Mouse (Mus musculus) mature B cell (primary cell): Measurements from ENCODE around the gene Medag.

Source experiments
- in situ Hi-C: fragments of 300-500 bp; cut with MboI; formaldehyde crosslinking; loops from 2 replicates; pipeline ENCODE4 v1.14.3; 2019

The Medag gene

GRCm38 (mm10) chr5:149411509-149412193 lies at the start of gene Medag:
TSS of gene Medag (plus strand) at chr5:149411749.
- in situ Hi-C loops = no loop called here

DNA sequence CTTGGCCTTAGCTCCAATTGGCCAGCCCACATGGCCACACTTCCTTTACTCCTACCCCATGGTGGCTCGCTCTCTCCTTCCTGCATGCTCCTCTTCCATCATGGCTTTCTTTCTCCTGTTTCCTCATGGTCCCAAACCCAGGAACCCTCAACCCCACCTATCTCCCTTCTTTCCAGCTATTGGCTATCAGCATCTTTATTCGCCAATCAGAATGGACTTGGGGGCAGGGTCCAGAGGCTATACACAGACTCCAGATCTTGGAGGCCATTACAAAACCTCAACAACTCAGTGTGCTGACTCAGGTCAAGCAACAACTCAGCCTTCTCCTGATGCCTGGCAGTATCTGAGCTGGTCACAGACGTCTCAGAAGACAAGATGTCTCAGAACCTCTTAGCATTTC lies 48.9 kb upstream of the Medag start:
- in situ Hi-C loops = no loop called here

DNA sequence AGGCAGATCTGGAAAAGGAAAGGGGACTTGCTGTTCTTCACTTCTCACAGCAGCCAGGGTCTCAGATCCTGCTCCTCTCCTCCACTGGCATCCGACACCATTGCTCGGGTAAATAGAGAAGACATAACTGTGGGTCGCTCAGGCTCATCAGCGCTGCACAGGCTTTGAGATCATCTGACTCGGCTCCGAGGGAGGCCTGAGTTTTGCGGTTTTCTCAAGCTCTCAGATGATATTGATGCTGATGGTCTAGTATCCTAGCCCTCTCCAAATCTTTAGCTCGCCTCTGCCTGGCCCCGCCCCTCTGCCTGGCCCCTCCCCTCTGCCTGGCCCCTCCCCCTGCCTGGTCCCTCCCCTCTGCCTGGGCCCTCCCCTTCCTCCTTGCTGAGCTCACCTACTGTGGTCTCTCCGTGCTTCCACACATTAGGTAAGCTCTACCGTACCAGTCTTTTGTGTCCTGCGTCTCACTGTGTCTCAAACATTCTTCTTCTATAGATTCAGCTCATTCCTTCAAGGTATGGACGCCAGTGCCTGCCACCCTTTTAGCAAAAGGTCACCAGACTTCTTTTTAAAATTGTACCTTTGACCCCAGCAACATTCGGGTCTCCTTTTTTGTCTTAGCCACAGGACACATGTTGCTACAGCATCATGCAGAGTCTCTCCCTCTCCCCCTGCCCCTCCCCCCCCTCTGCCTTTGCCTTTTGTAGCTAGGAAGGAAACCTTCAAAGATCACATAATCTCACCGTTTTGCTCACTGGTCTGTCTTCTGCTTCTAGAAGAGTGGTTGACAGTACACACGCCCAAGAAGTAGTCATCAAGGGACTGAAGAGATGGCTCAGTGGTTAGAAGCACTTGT lies 47.4 kb upstream of the Medag start:
- in situ Hi-C loops = no loop called here

GRCm38 (mm10) chr5:149367011-149367410 lies 44.5 kb upstream of the Medag start:
- in situ Hi-C loops = no loop called here

GRCm38 (mm10) chr5:149367544-149368466 lies 43.7 kb upstream of the Medag start:
- in situ Hi-C loops = no loop called here

DNA sequence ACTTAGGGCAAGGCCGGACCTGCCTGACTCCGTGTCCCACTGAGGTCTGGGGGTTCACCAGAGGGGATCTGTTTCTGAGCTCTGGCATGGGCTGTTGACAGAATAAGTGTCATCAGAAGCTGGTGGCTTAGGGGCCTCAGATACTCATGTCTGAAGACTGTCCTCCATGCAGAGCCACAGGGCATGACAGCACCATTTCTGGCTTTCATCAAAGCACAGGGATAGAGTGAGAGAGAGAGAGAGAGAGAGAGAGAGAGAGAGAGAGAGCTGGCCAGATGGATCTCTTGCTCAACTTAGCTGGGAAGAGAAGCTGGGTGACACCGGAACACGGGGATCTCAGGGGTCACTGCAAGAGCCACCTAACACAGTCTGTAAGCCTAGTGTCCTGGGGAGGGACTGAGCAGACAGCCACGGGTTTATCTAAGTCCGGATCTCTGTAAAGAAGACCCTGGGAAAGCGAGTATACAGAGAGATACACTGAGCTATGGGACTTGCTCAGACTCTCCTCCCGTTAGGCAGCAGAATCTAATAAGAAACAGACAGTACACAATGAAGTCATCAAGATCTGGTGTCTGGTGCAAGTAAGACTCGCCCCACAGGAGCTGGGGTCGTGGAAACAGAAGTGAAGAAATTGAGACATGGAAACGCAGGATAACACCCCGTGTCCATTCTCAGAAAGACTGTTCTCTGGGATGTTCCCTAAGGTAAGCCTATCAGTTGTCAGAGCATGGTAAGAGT lies 42.8 kb upstream of the Medag start:
- in situ Hi-C loops = no loop called here

GRCm38 (mm10) chr5:149369373-149370035 lies 42.0 kb upstream of the Medag start:
- in situ Hi-C loops = no loop called here

GRCm38 (mm10) chr5:149372018-149372417 lies 39.5 kb upstream of the Medag start:
- in situ Hi-C loops = no loop called here

DNA sequence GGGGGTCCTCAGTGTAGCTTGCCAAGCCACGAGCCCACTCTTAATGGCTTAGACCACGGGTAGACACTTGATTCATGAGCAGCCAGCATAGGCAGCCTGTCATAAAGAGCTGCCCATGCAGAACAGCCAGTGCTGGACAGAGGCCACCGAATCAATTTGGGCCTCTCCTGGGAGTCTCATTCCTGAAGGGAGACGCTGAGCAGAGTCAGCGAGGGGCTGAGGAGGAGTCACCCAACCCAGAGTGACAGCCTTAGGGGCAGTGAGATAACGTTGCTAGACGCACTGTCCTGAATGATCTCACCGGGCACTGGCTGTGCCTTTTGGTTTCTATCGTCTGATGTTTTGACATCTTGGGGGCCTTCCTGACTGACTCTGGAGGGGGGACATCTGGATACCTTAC lies 38.3 kb upstream of the Medag start:
- in situ Hi-C loops = no loop called here

GRCm38 (mm10) chr5:149374026-149374425 lies 37.5 kb upstream of the Medag start:
- in situ Hi-C loops = no loop called here

GRCm38 (mm10) chr5:149375074-149375888 lies 36.3 kb upstream of the Medag start:
- in situ Hi-C loops = no loop called here

DNA sequence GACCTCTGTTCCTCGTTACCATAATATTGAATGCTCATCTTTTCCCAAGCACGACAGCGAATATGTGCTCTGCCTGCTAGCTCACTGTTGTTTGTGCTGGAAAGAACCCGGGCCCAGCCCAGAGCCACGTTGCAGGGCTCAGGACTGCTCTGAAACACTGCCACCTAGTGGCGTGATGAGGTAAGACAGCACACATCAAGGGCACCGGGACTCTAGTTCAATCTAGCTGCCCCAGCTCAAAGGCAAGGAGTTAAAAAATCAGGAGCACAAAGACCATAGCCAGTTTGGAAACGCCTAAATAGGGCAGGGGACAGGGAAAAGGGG lies 35.7 kb upstream of the Medag start:
- in situ Hi-C loops = no loop called here

GRCm38 (mm10) chr5:149376367-149376766 lies 35.2 kb upstream of the Medag start:
- in situ Hi-C loops = no loop called here

- in situ Hi-C loops = no loop called here
These were observed 34.3 kb upstream of the Medag start for GRCm38 (mm10) chr5:149377253-149377652.

DNA sequence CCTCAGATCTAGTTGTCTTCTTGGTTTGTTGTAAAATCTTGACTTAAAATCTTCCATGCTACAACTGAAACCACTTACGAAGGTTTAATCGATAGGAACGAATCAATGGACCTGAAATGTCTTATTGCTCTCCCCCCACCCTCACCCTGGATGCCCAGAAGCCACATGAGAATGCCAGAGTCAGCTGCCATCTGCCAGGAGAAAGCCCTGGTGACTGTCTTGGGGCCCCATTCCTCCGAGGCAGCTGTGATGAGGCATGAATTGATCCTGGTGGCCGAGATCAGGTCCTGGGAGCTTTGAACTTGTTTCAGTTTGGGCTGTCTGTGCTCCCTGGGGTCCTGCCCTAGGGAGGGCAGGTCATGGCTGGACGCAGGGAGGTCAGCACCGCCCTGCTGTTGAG lies 33.0 kb upstream of the Medag start:
- in situ Hi-C loops = no loop called here

DNA sequence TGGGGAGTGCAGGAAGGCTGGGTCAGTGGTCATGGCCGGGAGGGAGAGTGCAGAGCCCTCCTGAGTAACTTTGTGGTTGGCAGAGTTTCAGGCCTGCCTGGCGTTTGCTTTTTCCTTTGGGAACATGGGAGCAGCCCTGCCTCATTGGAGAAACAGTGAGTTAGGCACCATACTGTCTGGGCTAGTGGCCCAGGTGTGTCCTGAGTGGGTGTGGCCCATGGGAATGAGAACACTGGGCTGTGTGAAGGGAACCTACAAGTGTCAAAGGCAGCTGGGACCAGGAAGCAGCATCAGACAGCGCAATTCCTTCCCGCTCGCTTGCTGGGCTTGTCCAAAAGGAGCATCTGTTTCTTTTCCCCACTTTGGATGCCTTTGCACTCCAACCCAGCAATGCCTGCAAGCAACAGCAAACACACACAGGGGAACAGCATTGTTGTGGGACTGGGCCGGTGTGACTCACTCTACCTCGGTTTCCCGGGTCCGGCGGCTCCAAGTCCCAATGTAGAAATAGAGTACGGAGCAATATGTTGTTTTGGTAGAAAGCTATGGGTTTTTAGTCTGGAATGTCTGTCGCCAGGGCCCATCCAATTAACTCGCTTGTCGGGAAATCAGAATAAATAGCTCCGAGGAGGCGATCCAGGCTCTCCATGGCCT lies 32.3 kb upstream of the Medag start:
- in situ Hi-C loops = no loop called here

GRCm38 (mm10) chr5:149379861-149380260 lies 31.7 kb upstream of the Medag start:
- in situ Hi-C loops = no loop called here

DNA sequence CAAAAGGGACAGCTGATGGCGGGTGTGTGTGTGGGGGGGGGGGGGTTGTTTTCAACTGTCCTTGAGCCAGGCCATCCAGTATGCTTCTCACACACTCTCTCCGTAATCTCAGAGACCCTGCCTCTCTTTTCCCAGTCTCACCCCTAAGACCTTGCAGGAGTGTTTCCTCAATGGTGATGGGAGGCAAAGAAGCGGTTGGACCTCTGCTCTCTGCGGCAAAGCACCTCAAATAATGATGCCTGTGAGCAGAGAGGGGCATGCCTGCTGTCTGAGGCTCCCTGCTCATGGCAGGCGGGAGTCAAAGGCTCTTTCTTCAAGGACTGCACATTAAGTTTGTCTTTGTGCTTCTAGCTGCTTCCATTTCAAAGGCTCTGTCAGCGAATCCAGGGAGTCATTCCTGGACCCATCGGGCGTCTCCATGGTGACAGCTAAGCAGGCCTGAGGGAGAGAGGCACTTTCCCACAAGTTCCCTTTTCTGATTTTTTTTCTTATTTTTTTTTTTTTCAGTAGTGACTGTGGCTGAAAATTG lies 31.1 kb upstream of the Medag start:
- in situ Hi-C loops = no loop called here

GRCm38 (mm10) chr5:149381948-149382347 lies 29.6 kb upstream of the Medag start:
- in situ Hi-C loops = no loop called here
